Mouse (Mus musculus): Measurements from ENCODE around the gene Otud7a. TPM values are rescaled to one million over a fixed set of nuclear protein-coding genes. Genes with fewer than 3 reads are reported as not detected.

Otud7a gene
- total RNA-seq, 2 experiments from 2014 or later: 0.50 to 0.53 TPM

GRCm38 (mm10) chr7:63717903-63718302 lies 273.4 kb downstream of the Otud7a start:
- no peak for DNase-seq

- no peak for DNase-seq
Observed at GRCm38 (mm10) chr7:63719183-63719944, 274.8 kb downstream of the Otud7a start.

- no peak for DNase-seq
Observed at GRCm38 (mm10) chr7:63720682-63721081, 276.1 kb downstream of the Otud7a start.

GRCm38 (mm10) chr7:63725040-63725729 lies 280.6 kb downstream of the Otud7a start:
- DNase-seq: no peak

GRCm38 (mm10) chr7:63729605-63730004 lies 285.1 kb downstream of the Otud7a start:
- no peak for DNase-seq

- no peak for DNase-seq
Observed at GRCm38 (mm10) chr7:63730012-63730411, 285.5 kb downstream of the Otud7a start.

GRCm38 (mm10) chr7:63737725-63738124 lies 293.2 kb downstream of the Otud7a start:
- DNase-seq: peak; percentile 27 to 62

- DNase-seq: no peak
Observed at GRCm38 (mm10) chr7:63738142-63738541, 293.6 kb downstream of the Otud7a start.

- DNase-seq: no peak
Observed at GRCm38 (mm10) chr7:63743116-63743515, 298.6 kb downstream of the Otud7a start.

- DNase-seq: peak; percentile 47 to 64
Observed at GRCm38 (mm10) chr7:63752081-63752480, 307.5 kb downstream of the Otud7a start.

- peak; percentile 49 to 59 for DNase-seq
Observed at GRCm38 (mm10) chr7:63753274-63753751, 308.8 kb downstream of the Otud7a start.

GRCm38 (mm10) chr7:63754573-63755475 lies 310.3 kb downstream of the Otud7a start:
- DNase-seq: peak; percentile 60 to 71

GRCm38 (mm10) chr7:63755476-63755948 lies 311.0 kb downstream of the Otud7a start:
- DNase-seq: peak; percentile 92

GRCm38 (mm10) chr7:63757136-63757677 lies 312.7 kb downstream of the Otud7a start:
- DNase-seq: no peak

- DNase-seq: no peak
Observed at GRCm38 (mm10) chr7:63757678-63758239, 313.2 kb downstream of the Otud7a start.

- DNase-seq: no peak
Observed at GRCm38 (mm10) chr7:63758240-63758826, 313.8 kb downstream of the Otud7a start.

- no peak for DNase-seq
Observed at GRCm38 (mm10) chr7:63759606-63760005, 315.1 kb downstream of the Otud7a start.

GRCm38 (mm10) chr7:63762529-63762928 lies 318.0 kb downstream of the Otud7a start:
- DNase-seq: no peak

- no peak for DNase-seq
Observed at GRCm38 (mm10) chr7:63768398-63769029, 324.0 kb downstream of the Otud7a start.

GRCm38 (mm10) chr7:63773268-63773667 lies 328.7 kb downstream of the Otud7a start:
- DNase-seq: no peak

GRCm38 (mm10) chr7:63774291-63774690 lies 329.7 kb downstream of the Otud7a start:
- DNase-seq: no peak

Measured in adrenal gland, postnatal 36 days (tissue).